Mouse (Mus musculus) liver, embryonic 11.5 days (tissue): ENCODE data around the gene Il27ra. TPM values are rescaled to one million over a fixed set of nuclear protein-coding genes. Genes with fewer than 3 reads are reported as not detected.
A peak's percentile ranks its signal among the peaks of the same experiment; 100 is the strongest.

ENCODE experiments used
- ATAC-seq: fragments of 200-750 bp; cut with Nextera tagmentation; replicated peaks from 2 replicates; pipeline ENCODE4 v1.8.0; 2017; ENCODE audit warnings: moderate number of reproducible peaks, mild to moderate bottlenecking, moderate TSS enrichment, moderate library complexity; ENCODE audit not compliant: low FRiP score
- DNase-seq: peaks from one replicate; pipeline ENCODE4 v3.0.0-alpha.2; 2017; ENCODE audit warnings: low spot score
- H3K27ac ChIP-seq: fragments of 300-500 bp; sonication (generic); 2 replicates; pipeline ENCODE4 v1.5.1; 2014; ENCODE audit warnings: mild to moderate bottlenecking, low read depth, low read length, control low read depth
- H3K27me3 ChIP-seq: fragments of 300-500 bp; sonication (generic); replicated peaks from 2 replicates; pipeline ENCODE4 v1.6.1; 2014; ENCODE audit warnings: low read length, mixed read lengths; ENCODE audit not compliant: control insufficient read depth, insufficient read depth
- H3K36me3 ChIP-seq: fragments of 300-500 bp; sonication (generic); 2 replicates; pipeline ENCODE4 v1.6.1; 2014; ENCODE audit warnings: mild to moderate bottlenecking, low read length, moderate library complexity, mixed read lengths; ENCODE audit not compliant: control insufficient read depth, insufficient read depth
- H3K4me1 ChIP-seq: fragments of 300-500 bp; sonication (generic); replicated peaks from 2 replicates; pipeline ENCODE4 v1.6.1; 2014; ENCODE audit warnings: low read length, mixed read lengths; ENCODE audit not compliant: control insufficient read depth, insufficient read depth
- H3K4me2 ChIP-seq: fragments of 300-500 bp; sonication (generic); 2 replicates; pipeline ENCODE4 v1.6.1; 2014; ENCODE audit warnings: mild to moderate bottlenecking, control low read depth, moderate library complexity
- H3K4me3 ChIP-seq: fragments of 300-500 bp; sonication (generic); 2 replicates; pipeline ENCODE4 v1.5.1; 2014; ENCODE audit warnings: low read depth, low read length, control low read depth
- H3K9ac ChIP-seq: fragments of 300-500 bp; sonication (generic); 2 replicates; pipeline ENCODE4 v1.6.1; 2014; ENCODE audit warnings: low read depth, low read length, control low read depth
- H3K9me3 ChIP-seq: fragments of 300-500 bp; sonication (generic); 2 replicates; pipeline ENCODE4 v1.6.1; 2016; ENCODE audit warnings: low read length, inconsistent platforms, mixed read lengths; ENCODE audit not compliant: control insufficient read depth
- WGBS: fragments of 180-500 bp; shearing (Covaris S2); extraction: QIAGEN DNeasy Blood & Tissue Kit; methylation state at CpG from one replicate; pipeline ENCODE4 v1.1.7; 2014; 5-methylcytosine and 5-hydroxymethylcytosine counted together
- polyA plus RNA-seq: library from polyadenylated mRNA; unstranded; fragments of >200 nt; fragmentation: Nextera tagmentation; extraction: Ambion mirVana; gene quantifications from 2 replicates; pipeline ENCODE4 v1.2.1, GENCODE M21; 2014

The Il27ra gene
- polyA plus RNA-seq, 1 experiment from 2014 or later, result 3.1 TPM

- peak overlapping the region; percentile 96 for H3K27ac ChIP-seq
- DNase-seq (peak; percentile 74), ATAC-seq (peak; percentile 20)
- H3K36me3 ChIP-seq, result peaks cover 18% of the 10 kb centered on the region
- peak overlapping the region; percentile 74 for H3K4me2 ChIP-seq
- 0 out of 2 replicates have a peak, but pooled peaks cover 2% of the 10 kb centered on the region for H3K27me3 ChIP-seq
- H3K4me3 ChIP-seq, result peak overlapping the region; percentile 92
- H3K9ac ChIP-seq, result peak overlapping the region; percentile 96
- no peaks in the 10 kb centered on the region for H3K9me3 ChIP-seq
- WGBS, result 1% methylated on average over 80 of the region's 92 CpGs
- peaks cover 23% of the 10 kb centered on the region for H3K4me1 ChIP-seq
These were observed 43.9 kb downstream of the Il27ra start for GRCm38 (mm10) chr8:83998231-83999056.

DNA sequence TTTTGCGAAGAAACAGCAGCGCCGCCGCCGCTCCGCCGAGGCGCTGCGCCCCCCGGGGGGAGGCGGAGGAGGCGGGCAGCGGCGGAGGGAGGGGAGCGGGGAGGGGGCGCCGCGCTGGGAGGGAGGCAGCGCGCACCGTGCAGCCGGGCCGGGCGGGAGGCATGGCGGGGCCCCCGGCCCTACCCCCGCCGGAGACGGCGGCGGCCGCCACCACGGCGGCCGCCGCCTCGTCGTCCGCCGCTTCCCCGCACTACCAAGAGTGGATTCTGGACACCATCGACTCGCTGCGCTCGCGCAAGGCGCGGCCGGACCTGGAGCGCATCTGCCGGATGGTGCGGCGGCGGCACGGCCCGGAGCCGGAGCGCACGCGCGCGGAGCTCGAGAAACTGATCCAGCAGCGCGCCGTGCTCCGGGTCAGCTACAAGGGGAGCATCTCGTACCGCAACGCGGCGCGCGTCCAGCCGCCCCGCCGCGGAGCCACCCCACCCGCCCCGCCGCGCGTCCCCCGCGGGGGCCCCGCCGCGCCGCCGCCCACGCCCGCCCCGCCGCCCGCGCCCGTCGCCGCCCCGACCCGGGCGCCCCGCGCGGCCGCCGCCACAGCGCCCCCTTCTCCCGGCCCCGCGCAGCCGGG is 44.8 kb downstream of the Il27ra start, which contains the start of gene Samd1:
Samd1 (plus strand) TSS at position 162 of the 631 bp plus-strand sequence.
- H3K36me3 ChIP-seq, result peaks cover 18% of the 10 kb centered on the region
- peak within 1 kb of the TSS; percentile 92 for H3K4me3 ChIP-seq
- under 1% methylated on average over 44 of the region's 112 CpGs for WGBS
- H3K9ac ChIP-seq, result peak within 1 kb of the TSS; percentile 96
- 0 out of 2 replicates have a peak, but pooled peaks cover 2% of the 10 kb centered on the region for H3K27me3 ChIP-seq
- H3K9me3 ChIP-seq, result no peaks in the 10 kb centered on the region
- peak within 1 kb of the TSS; percentile 96 for H3K4me2 ChIP-seq
- DNase-seq (no peak), ATAC-seq (no peak)
- H3K4me1 ChIP-seq, result peaks cover 20% of the 10 kb centered on the region
- H3K27ac ChIP-seq, result peak within 1 kb of the TSS; percentile 96

DNA sequence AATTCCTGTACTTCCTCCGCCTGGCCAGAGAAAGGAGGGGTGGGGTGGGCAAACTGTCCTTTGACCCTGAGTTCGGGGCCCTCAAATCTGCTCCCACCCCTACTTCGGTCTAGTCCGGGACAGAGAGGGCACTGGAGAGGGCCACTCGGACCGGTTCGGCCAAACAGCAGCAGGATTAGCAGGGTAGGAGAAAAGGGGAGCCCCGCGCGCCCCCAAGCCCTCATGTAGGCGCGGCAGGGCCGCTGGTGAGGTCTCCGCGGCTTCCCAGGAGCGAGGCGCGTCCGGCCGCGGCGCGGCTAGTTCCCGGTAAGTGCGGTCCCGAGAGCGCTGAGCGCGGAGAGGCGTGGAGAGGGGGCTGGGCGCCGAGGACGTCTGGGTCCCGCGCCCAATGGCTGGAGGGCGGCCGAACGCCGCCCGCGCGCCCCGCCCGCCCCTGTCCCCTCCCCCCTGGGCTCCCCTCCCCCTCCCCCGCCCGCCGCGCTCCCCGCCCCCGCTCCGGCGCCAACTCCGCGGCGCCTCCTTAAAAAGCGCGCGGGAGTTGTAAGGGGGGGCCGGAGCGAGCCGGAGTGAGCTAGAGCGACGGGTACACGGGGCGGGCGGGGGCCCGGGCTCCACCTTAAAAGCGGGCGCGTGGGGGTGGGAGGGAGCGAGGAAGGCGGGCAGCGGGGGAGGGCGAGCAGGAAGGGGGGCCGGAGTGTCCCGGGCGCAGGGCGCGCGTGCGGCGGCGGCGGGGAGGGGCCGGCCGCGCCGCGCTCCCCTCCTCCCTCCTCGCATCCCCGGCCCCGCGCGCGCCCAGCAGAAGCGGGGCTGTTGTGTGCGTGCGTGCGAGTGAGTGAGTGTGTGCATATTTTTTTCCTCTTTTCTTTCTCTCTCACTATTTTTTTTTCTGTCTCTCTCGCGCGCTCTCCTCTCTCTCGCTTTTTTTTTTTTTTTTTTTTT is 45.6 kb downstream of the Il27ra start:
- Histone ChIP-seq H3K4me2 (peak overlapping the region; percentile 96), H3K27ac (peak overlapping the region; percentile 96), H3K9me3 (no peaks in the 10 kb centered on the region), H3K9ac (peak overlapping the region; percentile 96), H3K4me3 (peak overlapping the region; percentile 92), H3K36me3 (peaks cover 21% of the 10 kb centered on the region), H3K4me1 (peaks cover 27% of the 10 kb centered on the region), H3K27me3 (0 out of 2 replicates have a peak, but pooled peaks cover 2% of the 10 kb centered on the region)
- DNase-seq (peak; percentile 84), ATAC-seq (peak; percentile 87)
- 2% methylated on average over 53 of the region's 103 CpGs for WGBS

DNA sequence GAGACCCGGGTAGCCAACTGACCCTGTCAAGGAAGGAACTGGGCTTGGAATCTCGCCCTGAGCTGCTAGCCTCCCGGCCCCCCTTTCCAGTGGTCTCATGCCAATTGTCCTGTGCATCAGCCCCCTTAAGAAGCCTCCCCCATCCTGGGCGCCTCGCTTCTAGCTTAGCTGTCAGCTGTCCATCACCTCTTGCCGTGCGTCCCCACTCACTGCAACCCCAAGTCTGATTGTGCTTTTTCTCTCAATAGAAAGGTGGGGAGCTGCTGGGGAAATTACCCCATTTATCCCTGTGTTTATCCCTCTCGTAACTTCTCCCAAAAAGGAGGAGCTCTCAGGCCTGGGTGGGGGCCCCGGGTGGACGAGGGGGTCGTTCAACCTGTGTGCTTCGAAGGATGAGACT is 46.4 kb downstream of the Il27ra start:
- no peak for ATAC-seq
- Histone ChIP-seq H3K4me2 (peak overlapping the region; percentile 96), H3K9ac (peak overlapping the region; percentile 96), H3K36me3 (peaks cover 23% of the 10 kb centered on the region), H3K27me3 (0 out of 2 replicates have a peak, but pooled peaks cover 2% of the 10 kb centered on the region), H3K9me3 (no peaks in the 10 kb centered on the region), H3K4me1 (peaks cover 24% of the 10 kb centered on the region), H3K27ac (peak overlapping the region; percentile 96), H3K4me3 (peak overlapping the region; percentile 92)
- WGBS, result 31% methylated on average over 12 of the region's 12 CpGs
- no peak for DNase-seq

GRCm38 (mm10) chr8:83994030-83994429 is 48.4 kb downstream of the Il27ra start:
- H3K27me3 ChIP-seq, result no peaks in the 10 kb centered on the region
- ATAC-seq (no peak), DNase-seq (no peak)
- H3K36me3 ChIP-seq, result peaks cover 20% of the 10 kb centered on the region
- H3K9me3 ChIP-seq, result no peaks in the 10 kb centered on the region
- H3K4me2 ChIP-seq, result no peak overlapping the region
- peaks cover 19% of the 10 kb centered on the region for H3K4me1 ChIP-seq
- 61% methylated on average over 3 of the region's 3 CpGs for WGBS
- H3K27ac ChIP-seq, result no peak overlapping the region
- H3K4me3 ChIP-seq, result no peak overlapping the region
- H3K9ac ChIP-seq, result no peak overlapping the region

DNA sequence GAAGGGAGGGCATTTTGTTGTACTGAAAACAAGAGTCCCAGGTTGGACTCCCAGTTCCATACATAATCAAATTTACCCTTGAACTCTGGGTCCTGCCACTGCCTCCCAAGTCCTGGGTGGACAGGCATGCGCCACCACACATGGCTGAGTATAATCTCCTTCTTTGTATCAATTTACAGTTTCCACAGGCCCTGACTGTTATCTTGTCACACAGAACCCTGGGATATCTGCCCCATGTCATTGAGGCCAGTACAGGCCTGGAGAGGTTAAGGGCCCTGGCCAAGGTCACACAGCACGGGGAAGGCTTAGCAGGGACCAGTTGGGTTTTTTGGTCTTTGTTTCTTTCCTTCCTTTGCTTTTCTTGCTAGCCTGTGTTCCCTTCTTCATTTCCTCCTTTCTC is 49.9 kb downstream of the Il27ra start:
- Histone ChIP-seq H3K4me3 (no peak overlapping the region), H3K9me3 (no peaks in the 10 kb centered on the region), H3K36me3 (peaks cover 25% of the 10 kb centered on the region), H3K9ac (peak overlapping the region; percentile 40; the same call in 1 of the 2 replicates), H3K4me1 (peaks cover 16% of the 10 kb centered on the region), H3K4me2 (no peak overlapping the region), H3K27ac (peak overlapping the region; percentile 43; the same call in 1 of the 2 replicates), H3K27me3 (no peaks in the 10 kb centered on the region)
- ATAC-seq, result peak; percentile 34; the same call in 1 of the 2 replicates
- DNase-seq, result no peak
- 52% methylated on average over 2 of the region's 2 CpGs for WGBS

DNA sequence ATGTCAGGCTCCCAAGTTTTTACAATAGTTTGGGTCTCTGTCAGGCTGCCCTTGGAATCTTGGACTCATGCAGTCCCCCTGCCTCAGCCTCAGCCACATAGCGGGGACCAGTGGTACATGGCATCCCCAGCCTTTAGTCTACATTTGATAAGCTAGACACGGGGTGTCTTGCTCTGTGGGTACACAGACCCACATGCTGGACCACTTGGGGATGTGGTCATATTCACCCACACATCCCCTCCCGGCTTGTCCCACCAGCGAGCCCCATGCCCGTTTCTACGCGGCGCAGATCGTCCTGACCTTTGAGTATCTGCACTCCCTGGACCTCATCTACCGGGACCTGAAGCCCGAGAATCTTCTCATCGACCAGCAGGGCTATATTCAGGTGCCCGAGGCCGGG is 52.2 kb downstream of the Il27ra start:
- ATAC-seq (no peak), DNase-seq (no peak)
- H3K4me1 ChIP-seq, result peaks cover 9% of the 10 kb centered on the region
- H3K27ac ChIP-seq, result no peak overlapping the region
- H3K9ac ChIP-seq, result no peak overlapping the region
- no peak overlapping the region for H3K4me2 ChIP-seq
- no peaks in the 10 kb centered on the region for H3K9me3 ChIP-seq
- peaks cover 38% of the 10 kb centered on the region for H3K36me3 ChIP-seq
- no peaks in the 10 kb centered on the region for H3K27me3 ChIP-seq
- no peak overlapping the region for H3K4me3 ChIP-seq
- WGBS, result 90% methylated on average over 14 of the region's 14 CpGs

GRCm38 (mm10) chr8:83989243-83989642 is 53.1 kb downstream of the Il27ra start:
- Histone ChIP-seq H3K4me2 (no peak overlapping the region), H3K9ac (no peak overlapping the region), H3K4me3 (no peak overlapping the region), H3K9me3 (no peaks in the 10 kb centered on the region), H3K36me3 (peaks cover 38% of the 10 kb centered on the region), H3K27me3 (no peaks in the 10 kb centered on the region), H3K4me1 (peaks cover 9% of the 10 kb centered on the region), H3K27ac (no peak overlapping the region)
- DNase-seq, result no peak
- ATAC-seq, result no peak
- WGBS, result 70% methylated on average over 7 of the region's 7 CpGs
